Mouse (Mus musculus) embryonic facial prominence, embryonic 14.5 days (tissue): ENCODE results near the gene Tdp1. TPM values are rescaled to one million over a fixed set of nuclear protein-coding genes. Genes with fewer than 3 reads are reported as not detected.
"Not testable (repeated sequence)": the region's sequence is repeated elsewhere in the genome, so short reads cannot be mapped to it uniquely, and the experiment has no call there.

Experiments
- ATAC-seq: fragments of 200-750 bp; cut with Nextera tagmentation; 2 replicates; pipeline ENCODE4 v1.8.0; 2017; ENCODE audit warnings: low read depth, moderate number of reproducible peaks, moderate TSS enrichment
- DNase-seq: peaks from one replicate; pipeline ENCODE4 v3.0.0-alpha.2; 2015; ENCODE audit warnings: low spot score
- H3K27ac ChIP-seq: fragments of 300-500 bp; sonication (generic); replicated peaks from 2 replicates; pipeline ENCODE4 v1.5.1; 2014; ENCODE audit warnings: low read depth, mild to moderate bottlenecking, low read length, moderate library complexity
- H3K27me3 ChIP-seq: fragments of 300-500 bp; sonication (generic); replicated peaks from 2 replicates; pipeline ENCODE4 v1.6.1; 2014; ENCODE audit warnings: low read length; ENCODE audit not compliant: control insufficient read depth, insufficient read depth
- H3K36me3 ChIP-seq: fragments of 300-500 bp; sonication (generic); 2 replicates; pipeline ENCODE4 v1.6.1; 2014; ENCODE audit warnings: low read length, mixed read lengths; ENCODE audit not compliant: control insufficient read depth, insufficient read depth
- H3K4me1 ChIP-seq: fragments of 300-500 bp; sonication (generic); 2 replicates; pipeline ENCODE4 v1.6.1; 2014; ENCODE audit warnings: antibody characterized with exemption, low read length; ENCODE audit not compliant: control insufficient read depth, insufficient read depth
- H3K4me2 ChIP-seq: fragments of 300-500 bp; sonication (generic); 2 replicates; pipeline ENCODE4 v1.6.1; 2014; ENCODE audit warnings: low read depth, mild to moderate bottlenecking, low read length, moderate library complexity, mixed read lengths
- H3K4me3 ChIP-seq: fragments of 300-500 bp; sonication (generic); 2 replicates; pipeline ENCODE4 v1.5.1; 2014; ENCODE audit warnings: low read depth, mild to moderate bottlenecking, low read length
- H3K9ac ChIP-seq: fragments of 300-500 bp; sonication (generic); 2 replicates; pipeline ENCODE4 v1.6.1; 2014; ENCODE audit warnings: low read depth, mild to moderate bottlenecking, low read length, moderate library complexity, mixed read lengths
- H3K9me3 ChIP-seq: fragments of 300-500 bp; sonication (generic); 2 replicates; pipeline ENCODE4 v1.6.1; 2016; ENCODE audit warnings: low read length; ENCODE audit not compliant: control insufficient read depth
- WGBS: fragments of 180-500 bp; shearing (Covaris S2); extraction: QIAGEN DNeasy Blood & Tissue Kit; methylation state at CpG from one replicate; pipeline ENCODE4 v1.1.7; 2014; 5-methylcytosine and 5-hydroxymethylcytosine counted together
- polyA plus RNA-seq: library from polyadenylated mRNA; unstranded; fragments of >200 nt; fragmentation: Nextera tagmentation; extraction: Ambion mirVana; gene quantifications from 2 replicates; pipeline ENCODE4 v1.2.1, GENCODE M21; 2014

The Tdp1 gene
- polyA plus RNA-seq, 1 experiment from 2014 or later = 46.5 TPM

DNA sequence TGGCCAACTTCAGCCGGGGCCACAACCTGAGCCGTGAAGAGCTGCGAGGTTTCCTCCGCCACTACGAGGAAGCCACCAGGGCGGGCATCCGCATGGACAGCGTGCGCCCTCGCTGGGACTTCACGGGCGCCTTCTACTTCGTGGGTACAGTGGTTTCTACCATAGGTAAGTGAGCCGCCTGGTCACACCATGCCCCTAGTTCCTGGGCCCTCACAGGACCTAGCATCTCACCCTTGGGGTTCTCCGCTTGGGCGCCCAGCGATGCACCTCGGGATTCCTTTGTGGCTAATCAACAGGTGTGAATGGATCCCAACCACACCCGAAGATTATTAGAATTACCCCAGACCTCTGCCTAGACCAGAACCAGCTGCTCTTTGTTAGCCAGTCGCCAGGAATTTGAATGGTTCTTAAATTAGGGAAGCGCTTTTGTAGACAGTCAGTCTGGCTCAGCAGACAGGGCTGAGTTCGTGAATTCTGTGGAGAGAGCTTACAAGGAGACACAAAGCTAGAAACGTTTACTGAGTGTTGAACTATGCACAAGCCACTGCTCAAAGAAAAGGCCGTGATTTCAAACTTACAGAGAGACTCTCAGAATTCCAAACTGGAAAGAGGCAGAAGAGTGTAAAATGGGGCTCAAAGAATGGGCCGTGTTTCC, 81.9 kb downstream of the Tdp1 start:
- Histone ChIP-seq H3K4me3 (peak overlapping the region; percentile 47), H3K27ac (no peak overlapping the region), H3K27me3 (peaks cover 70% of the 10 kb centered on the region), H3K9me3 (no peaks in the 10 kb centered on the region), H3K36me3 (no peaks in the 10 kb centered on the region), H3K9ac (peak overlapping the region; percentile 61), H3K4me2 (peak overlapping the region; percentile 91), H3K4me1 (peaks cover 18% of the 10 kb centered on the region; the same call in 1 of the 2 replicates)
- ATAC-seq (no peak), DNase-seq (no peak)
- 4% methylated on average over 25 of the region's 25 CpGs for WGBS

DNA sequence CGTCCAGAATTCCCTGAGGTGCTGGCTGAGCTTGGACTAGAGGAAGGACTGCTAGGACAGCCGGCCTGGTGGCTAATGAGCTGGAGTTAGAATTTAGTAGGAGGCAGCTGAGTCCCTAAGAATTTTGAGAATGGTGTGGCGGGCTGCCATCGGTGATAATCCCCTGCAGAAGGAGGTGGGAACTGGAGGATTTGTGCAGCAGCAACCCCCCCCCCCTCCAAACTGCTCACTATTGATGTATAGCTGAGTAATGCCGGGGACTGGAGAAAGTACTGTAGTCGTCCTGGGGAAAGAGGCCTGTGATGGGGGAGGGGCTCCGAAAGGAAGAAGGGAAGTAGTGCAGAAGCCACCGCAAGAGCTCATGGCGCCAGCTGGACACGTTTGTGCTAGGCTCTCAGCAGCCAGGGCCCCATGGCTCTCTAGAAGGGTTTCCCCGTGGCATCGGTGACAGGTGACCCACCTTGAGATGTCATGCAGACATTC, 82.6 kb downstream of the Tdp1 start:
- H3K4me3 ChIP-seq = peak overlapping the region; percentile 47; the same call in 1 of the 2 replicates
- H3K36me3 ChIP-seq = no peaks in the 10 kb centered on the region
- no peaks in the 10 kb centered on the region for H3K9me3 ChIP-seq
- peak; percentile 38 for DNase-seq
- peaks cover 18% of the 10 kb centered on the region; the same call in 1 of the 2 replicates for H3K4me1 ChIP-seq
- peak overlapping the region; percentile 91; the same call in 1 of the 2 replicates for H3K4me2 ChIP-seq
- peak; percentile 16; the same call in 1 of the 2 replicates for ATAC-seq
- H3K27ac ChIP-seq = no peak overlapping the region
- H3K9ac ChIP-seq = no peak overlapping the region
- peaks cover 66% of the 10 kb centered on the region for H3K27me3 ChIP-seq
- WGBS = 13% methylated on average over 12 of the region's 12 CpGs

DNA sequence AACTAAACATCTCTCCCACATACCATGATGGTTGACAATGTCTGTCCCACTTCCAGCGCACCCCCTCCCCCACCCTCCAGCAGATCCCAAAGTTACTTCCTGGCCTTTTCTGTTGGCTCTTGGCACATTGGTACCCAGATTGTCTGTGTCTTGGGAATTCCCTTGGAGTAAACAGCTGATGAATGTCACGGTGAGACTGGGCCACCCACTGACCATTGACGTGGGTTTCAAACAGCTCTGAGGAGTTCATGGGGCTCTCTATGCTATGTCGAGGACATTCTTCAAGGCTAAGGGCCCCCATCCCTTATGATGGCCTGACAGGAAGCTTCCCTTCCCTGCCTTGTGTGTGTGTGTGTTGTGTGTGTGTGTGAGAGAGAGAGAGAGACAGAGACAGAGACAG, 85.6 kb downstream of the Tdp1 start:
- peaks cover 46% of the 10 kb centered on the region for H3K27me3 ChIP-seq
- 71% methylated on average over 4 of the region's 4 CpGs for WGBS
- ATAC-seq = no peak
- DNase-seq = no peak
- H3K4me3 ChIP-seq = no peak overlapping the region
- H3K9ac ChIP-seq = no peak overlapping the region
- H3K36me3 ChIP-seq = no peaks in the 10 kb centered on the region
- peaks cover 3% of the 10 kb centered on the region; the same call in 1 of the 2 replicates for H3K9me3 ChIP-seq
- no peak overlapping the region for H3K4me2 ChIP-seq
- peaks cover 11% of the 10 kb centered on the region; the same call in 1 of the 2 replicates for H3K4me1 ChIP-seq
- no peak overlapping the region for H3K27ac ChIP-seq

DNA sequence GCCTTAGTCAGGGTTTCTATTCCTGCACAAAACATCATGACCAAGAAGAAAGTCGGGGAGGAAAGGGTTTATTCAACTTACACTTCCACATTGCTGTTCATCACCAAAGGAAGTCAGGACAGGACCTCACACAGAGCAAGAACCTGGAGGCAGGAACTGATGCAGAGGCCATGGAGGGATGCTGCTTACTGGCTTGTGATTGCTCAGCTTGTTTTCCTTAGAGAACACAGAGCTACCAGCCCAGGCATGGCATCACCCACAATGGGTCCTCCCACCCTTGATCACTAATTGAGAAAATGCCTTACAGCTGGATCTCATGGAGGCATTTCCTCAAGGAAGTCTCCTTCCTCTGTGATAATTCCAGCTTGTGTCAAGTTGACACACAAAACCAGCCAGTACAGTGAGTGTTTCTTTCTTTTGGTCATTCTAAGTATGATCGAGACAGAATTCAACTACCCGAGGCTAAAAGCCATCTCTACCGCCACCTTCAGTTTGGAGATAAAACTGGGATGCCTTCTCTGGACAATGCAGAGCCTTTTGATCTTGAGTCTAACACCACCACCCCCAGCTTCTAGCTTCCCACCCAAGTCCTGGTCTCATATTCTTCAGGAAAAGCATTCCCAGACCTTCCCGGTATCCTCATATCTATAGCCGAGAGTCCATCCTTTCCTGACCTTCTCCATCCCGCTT, 87.0 kb downstream of the Tdp1 start:
- H3K9me3 ChIP-seq, DNase-seq, H3K4me3 ChIP-seq, H3K4me2 ChIP-seq, ATAC-seq, H3K27ac ChIP-seq, H3K9ac ChIP-seq, H3K4me1 ChIP-seq, H3K36me3 ChIP-seq: not testable (repeated sequence)
- peaks cover 32% of the 10 kb centered on the region for H3K27me3 ChIP-seq
- WGBS = 73% methylated on average over 7 of the region's 7 CpGs

DNA sequence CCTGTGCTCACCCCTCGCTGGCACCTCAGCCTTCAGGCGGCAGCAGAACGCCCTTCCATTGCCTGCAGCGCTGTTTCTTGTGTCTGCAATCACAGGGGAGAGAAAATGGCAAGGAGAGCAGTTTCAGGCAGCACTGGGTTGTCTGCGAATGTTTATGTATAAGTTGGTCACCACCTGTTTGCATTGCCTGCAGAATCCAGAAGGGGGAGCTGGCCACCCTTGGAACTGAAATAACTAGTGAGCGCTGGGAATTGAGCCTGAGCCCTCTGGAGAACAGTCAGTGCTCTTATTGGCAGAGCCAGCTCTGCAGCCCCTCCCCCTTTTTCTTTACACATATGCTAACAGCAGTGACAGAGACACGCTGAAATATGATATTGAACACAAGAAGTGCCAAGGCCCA, 88.5 kb downstream of the Tdp1 start:
- peaks cover 17% of the 10 kb centered on the region for H3K27me3 ChIP-seq
- H3K36me3 ChIP-seq = no peaks in the 10 kb centered on the region
- H3K4me2 ChIP-seq = no peak overlapping the region
- no peak overlapping the region for H3K27ac ChIP-seq
- peaks cover 3% of the 10 kb centered on the region; the same call in 1 of the 2 replicates for H3K9me3 ChIP-seq
- H3K9ac ChIP-seq = no peak overlapping the region
- no peaks in the 10 kb centered on the region for H3K4me1 ChIP-seq
- no peak for DNase-seq
- no peak for ATAC-seq
- no peak overlapping the region for H3K4me3 ChIP-seq
- WGBS = 70% methylated on average over 7 of the region's 7 CpGs

DNA sequence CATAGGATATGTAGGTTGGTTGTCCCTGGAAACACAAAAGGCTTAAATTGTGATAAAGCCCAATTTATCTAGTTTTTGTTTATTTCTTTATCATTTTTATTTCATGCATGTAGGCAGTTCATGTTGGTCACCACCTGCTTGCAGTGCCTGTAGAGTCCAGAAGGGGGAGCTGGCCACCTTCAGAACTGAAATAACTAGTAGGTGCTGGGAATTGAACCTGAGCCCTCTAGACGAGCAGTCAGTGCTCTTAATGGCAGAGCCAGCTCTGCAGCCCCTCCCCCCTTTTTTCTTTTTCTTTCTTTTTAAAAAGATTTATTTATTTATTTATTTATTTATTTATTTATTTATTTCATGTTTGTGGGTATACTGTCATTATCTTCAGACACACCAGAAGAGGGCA, 89.3 kb downstream of the Tdp1 start:
- H3K9me3 ChIP-seq = peaks cover 3% of the 10 kb centered on the region; the same call in 1 of the 2 replicates

DNA sequence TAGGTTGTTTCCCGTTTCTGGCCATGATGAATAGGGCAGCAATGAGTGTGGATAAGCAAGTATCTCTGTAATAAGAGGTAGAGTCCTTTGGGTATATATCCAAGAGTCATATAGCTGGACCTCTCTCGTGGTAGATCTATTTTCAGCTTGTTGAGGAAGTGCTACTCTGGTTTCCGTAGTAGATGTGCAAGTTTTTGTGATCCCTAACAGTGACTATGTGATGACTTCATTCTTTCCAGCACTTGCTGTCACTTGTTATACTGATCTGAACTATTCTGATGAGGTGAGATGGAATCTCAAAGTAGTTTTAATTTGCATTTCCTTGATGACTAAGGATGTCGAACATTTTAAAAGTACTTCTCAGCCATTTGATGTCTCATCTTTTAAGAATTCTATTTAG, 95.2 kb downstream of the Tdp1 start:
- Histone ChIP-seq H3K4me2 (no peak overlapping the region), H3K27me3 (no peaks in the 10 kb centered on the region), H3K9ac (no peak overlapping the region), H3K4me1 (no peaks in the 10 kb centered on the region), H3K4me3 (no peak overlapping the region), H3K9me3 (no peaks in the 10 kb centered on the region), H3K27ac (no peak overlapping the region), H3K36me3 (no peaks in the 10 kb centered on the region)
- ATAC-seq (no peak), DNase-seq (no peak)
- WGBS = 74% methylated on average over 4 of the region's 4 CpGs

More for the DNA sequence above, 89.3 kb downstream of the Tdp1 start:
- ATAC-seq (no peak), DNase-seq (no peak)
- 71% methylated on average over 1 of the region's 1 CpGs for WGBS
- H3K4me1 ChIP-seq = no peaks in the 10 kb centered on the region
- H3K4me2 ChIP-seq = no peak overlapping the region
- no peak overlapping the region for H3K9ac ChIP-seq
- no peak overlapping the region for H3K27ac ChIP-seq
- no peak overlapping the region for H3K4me3 ChIP-seq
- no peaks in the 10 kb centered on the region for H3K36me3 ChIP-seq
- H3K27me3 ChIP-seq = peaks cover 8% of the 10 kb centered on the region

DNA sequence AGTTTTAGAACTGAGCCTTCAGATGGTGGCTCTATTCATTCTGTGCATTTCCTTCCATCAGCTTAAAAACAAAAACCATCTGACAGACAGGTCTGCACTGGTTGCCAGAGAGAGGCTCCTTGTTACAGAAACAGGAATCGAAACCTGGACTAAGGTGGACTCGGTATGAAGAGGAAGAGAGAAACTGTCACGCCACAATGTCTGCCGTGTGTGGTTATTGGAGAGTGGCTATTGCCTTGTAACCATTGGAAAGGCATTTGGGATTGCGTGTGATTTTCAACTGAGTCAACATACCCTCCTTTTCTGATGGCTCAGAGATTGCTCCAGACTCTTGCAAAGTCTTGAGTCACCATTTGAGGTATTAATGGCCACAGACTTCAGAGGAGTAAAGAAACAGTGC, 102.5 kb downstream of the Tdp1 start:
- Histone ChIP-seq H3K27ac (no peak overlapping the region), H3K9ac (no peak overlapping the region), H3K27me3 (no peaks in the 10 kb centered on the region), H3K36me3 (no peaks in the 10 kb centered on the region), H3K4me1 (no peaks in the 10 kb centered on the region), H3K4me3 (no peak overlapping the region), H3K4me2 (no peak overlapping the region), H3K9me3 (peaks cover 4% of the 10 kb centered on the region; the same call in 1 of the 2 replicates)
- ATAC-seq (no peak), DNase-seq (no peak)
- WGBS = 94% methylated on average over 5 of the region's 5 CpGs
